Mouse (Mus musculus) left cerebral cortex, postnatal 14 days (tissue): ENCODE measurements around the gene B130006D01Rik. TPM values are rescaled to one million over a fixed set of nuclear protein-coding genes. Genes with fewer than 3 reads are reported as not detected.
"Not testable (repeated sequence)": the region's sequence is repeated elsewhere in the genome, so short reads cannot be mapped to it uniquely, and the experiment has no call there.

Source experiments
- DNase-seq, 2 experiments: peaks; one replicate each; pipeline ENCODE4 v3.0.0; 2021 to 2022; ENCODE audit warnings: low spot score in 2 of 2, mixed read lengths in 1 of 2
- intact Hi-C: fragments of 180-260 bp; cut with DNase I; formaldehyde crosslinking; loops from one replicate; pipeline ENCODE4 v1.15.1; 2025
- total RNA-seq, 2 experiments: library from RNA; stranded (reverse); gene quantifications; 2 replicates each; pipeline ENCODE4 v1.2.3; 2021

B130006D01Rik gene
- total RNA-seq, 2 experiments from 2014 or later = 0.99 to 1.1 TPM

DNA sequence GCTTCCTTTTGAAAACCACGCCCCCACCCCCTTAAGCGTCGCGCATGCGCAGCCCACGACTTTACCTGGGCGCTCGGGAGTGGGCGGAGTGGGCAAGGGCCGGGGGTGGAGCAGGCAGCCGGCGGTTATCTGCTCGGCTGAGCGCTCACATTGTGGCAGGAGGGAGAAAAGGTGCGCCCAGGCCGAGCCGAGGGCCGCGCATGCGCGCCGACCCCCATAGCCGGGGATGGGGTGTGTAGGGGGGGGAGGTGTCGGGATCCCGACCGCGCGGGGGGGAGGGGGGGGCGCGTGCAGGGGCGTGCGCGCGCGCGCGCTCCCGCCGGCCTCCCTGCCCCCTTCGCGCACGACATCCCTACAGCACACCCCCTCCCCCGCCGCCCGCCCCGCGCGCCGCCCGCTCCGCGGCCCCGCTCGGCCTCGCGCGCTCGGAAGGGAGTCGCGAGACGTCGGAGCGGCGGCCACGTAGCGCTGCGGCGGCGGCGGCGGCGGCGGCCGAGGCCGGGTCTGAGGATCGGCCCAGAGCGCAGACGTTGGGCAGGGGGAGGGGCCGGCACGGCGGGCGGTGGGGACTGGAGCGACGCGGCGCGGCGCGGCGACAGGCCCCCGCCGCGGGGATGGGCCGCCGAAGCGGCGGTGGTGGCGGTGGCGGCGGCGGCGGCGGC, 10.7 kb upstream of the B130006D01Rik start, which contains the start of gene Zfp652:
TSS of gene Zfp652 (plus strand) at position 111 of the 662 bp plus-strand sequence.
- intact Hi-C loops = no loop called here
- DNase-seq = peak; percentile 69 to 77

DNA sequence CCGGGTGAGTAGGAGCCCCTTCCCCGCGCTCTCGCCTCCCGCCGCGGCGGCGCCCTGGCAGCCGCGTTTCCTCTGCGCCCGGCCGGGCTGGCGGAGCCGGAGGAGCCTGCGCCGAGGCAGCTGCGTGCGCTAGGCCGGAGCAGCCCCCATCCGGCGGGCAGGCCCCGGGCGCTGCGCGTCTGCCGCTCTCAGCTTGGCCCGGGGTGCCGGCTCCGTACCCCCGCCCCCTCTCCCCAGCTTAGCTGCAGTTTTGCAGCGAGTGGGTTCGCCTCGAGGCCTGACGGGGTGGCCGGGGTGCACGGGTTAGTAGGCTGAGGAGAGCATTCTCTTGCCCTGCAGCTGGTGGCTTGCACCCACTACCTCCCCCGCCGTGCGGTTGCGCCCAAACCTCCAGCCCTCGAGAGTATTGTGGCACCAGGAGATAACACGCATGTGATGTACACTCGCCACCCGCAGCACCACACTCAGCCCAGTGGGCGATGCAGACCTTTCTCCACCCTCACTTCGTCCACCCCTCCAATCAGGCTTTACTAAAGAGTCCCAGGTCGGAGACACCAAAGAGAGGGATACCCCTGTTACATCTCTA, 10.1 kb upstream of the B130006D01Rik start:
- intact Hi-C loops = no loop called here
- peak; percentile 44 to 57 for DNase-seq

DNA sequence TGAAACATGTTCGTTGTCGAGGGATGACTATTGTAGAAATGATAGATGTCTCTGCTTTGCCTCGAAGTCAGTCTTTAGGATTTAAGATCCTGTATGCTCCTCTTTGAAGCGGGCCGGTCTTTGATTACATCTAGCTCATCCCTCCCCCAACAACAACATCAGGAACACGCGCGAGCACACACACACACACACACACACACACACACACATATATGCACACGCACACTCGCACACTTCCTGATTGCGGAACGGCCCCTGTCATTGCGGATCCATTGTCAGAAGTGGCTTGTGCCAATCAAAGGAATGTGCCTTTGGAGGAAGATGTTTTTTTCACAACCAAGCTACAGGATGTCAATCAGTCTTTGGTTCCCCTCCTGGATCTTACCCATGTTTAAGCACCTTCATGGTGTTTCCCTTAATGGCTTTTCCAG, 9.6 kb upstream of the B130006D01Rik start:
- peak in 1 of 2 experiments; percentile 28 for DNase-seq
- intact Hi-C loops = no loop called here

DNA sequence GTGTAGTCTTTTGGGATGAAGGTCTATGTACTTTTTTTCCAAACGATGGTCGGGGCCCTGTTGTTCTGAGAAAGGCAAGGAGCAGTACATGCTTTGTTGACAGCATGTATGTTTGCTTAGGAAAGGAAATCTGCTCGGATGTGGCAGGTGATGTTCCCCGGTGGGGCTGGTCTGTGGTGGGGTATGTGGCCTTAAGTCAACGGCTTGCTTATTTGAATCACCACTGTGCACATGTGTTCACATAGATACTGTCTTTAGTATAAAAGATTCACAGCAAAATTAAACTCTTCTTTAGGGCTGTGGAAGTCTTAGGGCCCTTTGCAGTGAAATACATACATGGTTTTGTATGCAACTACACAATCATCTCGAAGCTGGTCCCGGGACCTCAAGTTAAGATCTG, 9.0 kb upstream of the B130006D01Rik start:
- no peak for DNase-seq
- intact Hi-C loops = no loop called here

DNA sequence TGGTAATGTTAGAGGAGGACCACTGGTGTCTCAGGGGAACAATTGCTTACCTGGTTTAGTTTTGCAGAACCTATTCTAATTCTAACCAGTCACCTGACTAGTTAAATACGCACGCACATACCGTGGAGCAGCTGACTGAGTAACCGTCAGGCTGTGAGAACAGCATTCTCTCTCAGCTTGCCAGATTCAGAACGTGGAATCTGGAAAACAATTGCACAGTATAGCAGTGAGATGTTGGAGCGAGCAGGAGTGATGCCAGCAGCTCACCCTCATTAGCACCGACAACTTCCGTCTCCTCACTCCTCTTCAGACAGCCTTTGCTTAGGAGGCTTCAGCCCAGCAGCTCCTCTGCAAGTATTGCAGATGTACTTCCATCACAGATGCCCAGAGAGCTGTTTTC, 7.3 kb upstream of the B130006D01Rik start:
- DNase-seq = peak; percentile 9 to 10
- intact Hi-C loops = loop anchor here (2.0 kb wide), 1 partner anchor 33 kb away; no protein-coding TSS in a partner anchor

DNA sequence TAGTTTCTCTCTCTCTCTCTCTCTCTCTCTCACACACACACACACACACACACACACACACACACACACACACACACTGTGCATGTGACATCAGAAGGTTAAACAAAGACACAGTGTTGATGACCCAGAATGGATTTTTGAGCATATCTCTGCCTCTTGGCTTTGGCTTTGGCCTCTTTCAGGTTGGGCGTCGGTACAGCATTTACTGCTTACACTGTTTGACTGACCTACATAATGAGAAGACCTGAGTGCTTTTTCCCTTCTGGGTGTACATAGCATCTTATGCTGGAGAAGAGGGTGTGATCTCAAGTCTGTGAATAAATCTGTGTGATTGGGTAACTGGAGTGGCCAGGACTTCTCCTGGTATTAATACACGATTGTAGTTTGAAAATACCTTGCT, 4.0 kb upstream of the B130006D01Rik start:
- no peak for DNase-seq
- intact Hi-C loops = no loop called here

DNA sequence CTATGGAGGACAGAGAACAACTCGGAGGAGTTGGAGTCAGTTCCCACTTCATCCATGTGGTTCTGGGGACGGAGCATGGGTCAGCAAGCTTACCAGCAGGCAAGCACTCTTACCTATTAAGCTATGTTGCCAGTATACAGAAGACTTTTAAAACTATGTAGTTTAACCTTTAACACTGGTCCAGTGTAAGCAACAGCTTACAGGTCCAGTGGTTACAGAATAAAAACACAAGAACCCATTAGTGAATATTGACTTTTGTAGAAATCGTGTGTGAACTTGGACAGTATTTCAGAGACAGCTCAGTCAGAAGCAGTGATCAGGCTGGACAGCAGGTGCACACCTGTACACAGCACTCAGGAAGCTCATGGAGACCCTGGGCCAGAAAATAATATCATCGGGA, 1.1 kb downstream of the B130006D01Rik start:
- intact Hi-C loops = no loop called here
- no peak for DNase-seq

DNA sequence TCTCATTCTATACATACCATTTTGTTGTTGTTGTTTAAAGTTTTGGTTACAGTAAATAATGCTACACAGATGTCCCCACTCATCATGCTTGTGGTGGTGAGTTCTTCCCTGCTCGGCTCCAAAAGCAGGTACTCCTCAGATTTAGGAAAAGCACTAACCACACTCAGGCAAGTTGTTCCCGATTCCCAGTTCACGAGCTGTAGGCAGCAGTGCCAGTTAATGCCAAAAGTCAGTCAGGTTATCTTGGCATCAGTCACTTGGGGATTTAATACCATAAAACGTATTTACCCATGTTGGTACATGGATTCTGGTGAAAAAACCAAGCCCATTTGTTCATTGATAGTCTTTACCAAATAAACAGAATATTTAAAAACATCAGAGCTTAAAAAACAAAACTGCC, 2.8 kb downstream of the B130006D01Rik start:
- intact Hi-C loops = no loop called here
- no peak for DNase-seq

DNA sequence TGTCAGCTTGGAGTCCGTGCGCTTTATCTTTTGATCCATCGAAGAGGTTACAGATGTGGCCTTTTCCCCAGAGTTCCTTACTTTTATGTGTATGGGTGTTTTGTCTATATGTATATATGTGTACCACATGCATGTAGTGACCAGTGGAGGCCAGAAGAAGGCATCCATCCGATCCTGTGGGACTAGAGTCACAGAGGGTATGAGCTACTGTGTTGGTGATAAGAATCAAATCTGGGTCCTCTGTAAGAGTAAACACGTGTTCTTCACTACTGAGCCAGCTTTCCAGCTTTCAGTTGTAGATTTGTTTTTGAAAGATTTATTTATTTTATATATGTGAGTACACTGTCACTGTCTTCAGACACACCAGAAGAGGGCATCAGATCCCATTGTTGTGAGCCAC, 4.6 kb downstream of the B130006D01Rik start:
- intact Hi-C loops = no loop called here

DNA sequence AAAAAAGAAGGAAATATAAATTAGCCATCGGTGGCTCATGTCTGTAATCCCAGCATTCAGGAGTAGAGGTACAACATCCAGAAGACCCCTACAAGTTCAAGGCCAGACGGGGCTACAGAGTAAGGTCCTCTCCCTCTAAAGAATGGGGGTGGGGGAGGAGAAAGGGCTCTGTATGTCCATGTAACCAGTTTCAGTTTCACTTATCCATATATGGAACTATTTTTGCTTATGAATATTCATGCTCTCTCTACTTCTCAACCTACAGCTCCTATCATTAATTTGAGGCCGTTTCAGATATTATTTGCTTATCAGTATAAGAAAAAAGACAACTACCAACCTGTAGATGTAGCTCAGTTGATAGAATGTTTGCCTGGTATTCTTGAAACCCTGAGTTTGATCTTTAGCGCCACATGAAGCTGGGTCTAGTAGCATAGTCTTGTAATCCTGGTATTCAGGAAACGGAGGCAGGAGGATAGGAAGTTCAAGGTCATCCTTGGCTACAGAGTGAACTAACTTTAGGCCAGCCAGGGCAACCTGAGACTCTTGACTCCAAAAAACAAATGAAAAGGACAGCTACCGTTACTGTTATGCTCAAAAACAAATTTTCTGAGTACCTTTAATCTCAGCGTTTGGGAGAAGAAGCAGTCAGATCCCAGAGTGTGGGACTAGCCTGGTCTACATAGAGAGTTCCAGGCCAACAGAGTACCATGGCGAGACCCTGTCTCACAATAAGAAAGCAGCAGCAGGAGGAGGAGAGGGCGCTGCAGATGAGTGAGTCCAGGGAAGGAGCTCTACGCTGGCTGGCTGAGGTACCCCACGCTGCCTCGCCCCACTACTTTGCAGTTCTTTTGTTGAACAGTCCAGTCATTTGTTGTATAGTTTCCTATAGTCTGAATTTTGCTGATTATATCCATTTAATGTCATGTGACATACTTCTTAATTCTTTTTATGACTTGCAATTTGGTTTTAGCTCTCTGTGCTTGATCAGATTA, 5.8 kb downstream of the B130006D01Rik start:
- intact Hi-C loops = no loop called here

More for the DNA sequence above, 4.6 kb downstream of the B130006D01Rik start:
- no peak for DNase-seq

DNA sequence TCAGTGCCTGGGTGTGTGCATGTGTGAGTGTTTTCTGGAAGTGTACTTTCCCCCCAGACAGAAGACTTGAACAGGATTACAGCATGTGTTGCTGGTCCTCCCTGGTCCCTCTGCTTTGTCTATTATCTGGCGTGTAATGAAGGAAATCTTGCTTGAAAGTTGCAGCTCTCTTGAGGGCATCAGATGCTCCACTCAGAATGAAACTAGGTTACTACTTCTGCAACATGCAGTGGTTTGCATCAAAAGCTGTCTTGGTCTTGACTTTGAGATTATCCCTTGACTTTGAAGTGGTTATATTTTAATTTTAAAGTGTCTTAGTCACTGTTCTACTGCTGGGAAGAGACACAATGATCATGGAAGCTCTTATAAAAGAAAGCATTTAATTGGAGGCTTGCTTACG, 11.1 kb downstream of the B130006D01Rik start:
- DNase-seq = no peak
- intact Hi-C loops = no loop called here

More for the DNA sequence above, 5.8 kb downstream of the B130006D01Rik start:
- DNase-seq = no peak

DNA sequence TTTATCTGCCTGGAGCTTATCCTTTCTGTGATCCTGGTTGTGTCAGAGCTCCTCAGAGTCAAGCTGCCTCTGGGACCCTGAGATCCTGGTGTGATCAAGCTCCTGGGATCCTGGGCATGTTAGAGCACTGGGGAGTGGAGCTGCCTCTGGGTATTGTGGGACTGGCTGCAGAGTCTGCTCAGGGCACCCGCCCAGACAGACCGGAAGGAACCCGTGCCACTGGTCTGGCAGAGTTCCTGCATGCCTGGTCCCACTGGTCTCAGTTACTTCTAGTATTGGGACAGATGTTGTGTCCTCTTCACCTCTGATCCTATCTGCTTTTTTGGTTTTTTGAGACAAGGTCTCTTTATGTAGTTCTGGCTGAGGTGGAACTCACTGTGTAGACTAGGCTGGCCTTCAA, 14.4 kb downstream of the B130006D01Rik start:
- peak; percentile 12 to 26 for DNase-seq
- intact Hi-C loops = no loop called here

DNA sequence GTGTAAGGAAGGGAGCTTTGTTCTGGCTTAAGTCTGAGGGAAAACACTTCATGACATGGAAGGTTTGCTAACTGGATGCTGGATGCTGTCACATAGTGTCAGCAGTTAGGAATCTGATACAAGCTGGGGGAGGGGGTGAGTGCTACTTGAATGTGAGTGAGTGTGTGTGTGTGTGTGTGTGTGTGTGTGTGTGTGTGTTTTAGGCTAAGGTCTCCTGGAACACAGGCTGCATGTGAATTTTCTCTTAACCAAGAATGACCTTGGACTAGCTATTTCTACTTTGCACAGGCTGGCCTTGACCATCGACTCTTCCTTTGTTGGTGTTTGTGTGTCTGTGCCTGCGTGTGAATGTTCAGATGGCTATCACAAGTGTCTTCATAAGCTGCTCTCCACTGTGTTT, 21.1 kb downstream of the B130006D01Rik start:
- DNase-seq = no peak
- intact Hi-C loops = no loop called here

DNA sequence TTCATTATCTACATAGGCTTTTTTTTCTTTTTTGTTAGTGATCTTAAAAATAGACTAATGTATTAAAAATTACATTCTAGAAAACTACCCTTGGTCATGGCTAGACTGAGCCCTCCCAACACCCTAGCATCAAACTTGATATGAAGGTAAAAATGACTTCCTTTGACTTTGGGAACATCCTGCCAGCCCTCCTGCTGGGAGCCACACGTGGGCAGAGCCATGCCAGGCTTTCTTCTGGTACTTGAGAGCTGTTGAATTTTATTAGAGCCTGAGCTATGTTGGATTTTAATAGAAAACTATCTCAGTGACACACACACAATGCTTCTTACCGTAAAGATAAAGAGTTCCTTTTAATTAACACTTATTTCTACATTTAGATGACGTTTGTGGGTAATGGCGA, 23.4 kb downstream of the B130006D01Rik start:
- intact Hi-C loops = no loop called here
- no peak for DNase-seq

DNA sequence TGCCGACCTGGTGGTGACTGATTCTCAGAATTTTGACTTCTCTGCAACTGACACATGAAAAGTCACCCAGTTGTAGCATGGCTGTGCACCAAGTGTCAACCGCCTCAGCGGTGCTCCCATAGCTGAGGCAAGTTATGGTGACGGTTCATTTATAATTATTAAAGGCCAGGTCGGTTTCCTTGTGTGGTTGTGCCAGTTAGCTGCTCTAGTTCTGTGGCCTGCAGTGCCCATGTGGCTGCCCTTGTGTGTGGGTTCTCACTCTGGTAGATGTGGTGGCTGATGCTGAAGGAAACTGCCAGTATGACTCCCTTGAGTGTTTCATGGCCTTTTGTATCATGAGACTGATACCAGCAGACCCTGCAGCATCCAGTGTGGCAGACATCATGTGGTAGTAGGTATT, 24.9 kb downstream of the B130006D01Rik start:
- intact Hi-C loops = loop anchor here (2.0 kb wide), 1 partner anchor 32 kb away; no protein-coding TSS in a partner anchor

DNA sequence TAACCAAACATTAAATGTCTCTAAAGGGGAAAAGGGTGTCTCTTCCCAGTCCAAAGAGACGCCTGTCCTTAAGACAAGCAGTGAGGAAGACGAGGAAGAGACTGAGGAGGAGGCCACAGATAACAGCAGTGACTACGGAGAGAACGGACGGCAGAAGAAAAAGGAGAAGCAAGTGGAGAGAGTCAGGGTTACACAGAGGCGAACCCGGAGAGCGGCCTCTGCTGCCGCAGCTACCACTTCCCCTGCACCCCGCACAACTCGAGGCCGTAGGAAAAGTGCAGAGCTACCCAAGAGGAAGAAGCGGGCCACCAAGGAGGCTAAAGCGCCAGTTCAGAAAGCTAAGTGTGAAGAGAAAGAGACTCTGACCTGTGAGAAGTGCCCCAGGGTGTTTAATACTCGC, 26.2 kb downstream of the B130006D01Rik start:
- DNase-seq = peak in 1 of 2 experiments; percentile 19
- intact Hi-C loops = loop anchor here (2.0 kb wide), 1 partner anchor 33 kb away; no protein-coding TSS in a partner anchor

More for the DNA sequence above, 24.9 kb downstream of the B130006D01Rik start:
- no peak for DNase-seq

DNA sequence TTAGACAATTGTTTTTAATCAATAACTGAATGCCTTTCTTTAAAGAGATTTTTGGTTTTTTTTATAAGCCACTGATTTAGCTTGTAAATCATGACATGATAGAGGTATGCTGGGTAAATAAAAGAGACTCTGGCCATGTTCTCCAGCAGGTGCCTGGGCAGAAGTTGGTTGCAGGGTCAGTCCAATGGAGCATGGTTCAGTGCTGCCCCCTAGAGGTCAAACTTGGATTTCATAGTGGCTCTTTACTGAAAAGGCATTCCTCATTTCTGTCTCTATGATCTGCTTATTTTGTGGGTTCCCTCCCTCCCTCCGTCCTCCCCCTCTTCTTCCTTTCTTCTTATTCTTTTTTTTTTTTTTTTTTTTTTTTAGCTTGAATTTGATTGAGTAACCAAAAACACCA, 27.6 kb downstream of the B130006D01Rik start:
- intact Hi-C loops = loop anchor here (1.0 kb wide), 1 partner anchor 65 kb away; no protein-coding TSS in a partner anchor
- DNase-seq = peak; percentile 81 to 85

DNA sequence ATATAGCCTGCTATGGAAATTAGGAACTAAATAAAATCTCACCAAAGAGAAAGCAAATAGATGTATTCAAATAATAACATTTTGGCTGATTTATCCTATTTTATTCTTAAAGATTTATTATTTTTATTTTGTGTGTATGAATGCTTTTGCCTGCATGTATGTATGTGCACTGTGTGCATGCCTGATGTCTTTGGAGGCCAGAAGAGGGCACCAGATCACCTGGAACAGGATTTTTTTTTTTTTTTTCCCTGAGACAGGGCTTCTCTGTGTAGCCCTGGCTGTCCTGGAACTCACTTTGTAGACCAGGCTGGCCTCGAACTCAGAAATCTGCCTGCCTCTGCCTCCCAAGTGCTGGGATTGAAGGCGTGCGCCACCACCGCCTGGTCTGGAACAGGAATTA, 31.8 kb downstream of the B130006D01Rik start:
- intact Hi-C loops, DNase-seq: not testable (repeated sequence)

DNA sequence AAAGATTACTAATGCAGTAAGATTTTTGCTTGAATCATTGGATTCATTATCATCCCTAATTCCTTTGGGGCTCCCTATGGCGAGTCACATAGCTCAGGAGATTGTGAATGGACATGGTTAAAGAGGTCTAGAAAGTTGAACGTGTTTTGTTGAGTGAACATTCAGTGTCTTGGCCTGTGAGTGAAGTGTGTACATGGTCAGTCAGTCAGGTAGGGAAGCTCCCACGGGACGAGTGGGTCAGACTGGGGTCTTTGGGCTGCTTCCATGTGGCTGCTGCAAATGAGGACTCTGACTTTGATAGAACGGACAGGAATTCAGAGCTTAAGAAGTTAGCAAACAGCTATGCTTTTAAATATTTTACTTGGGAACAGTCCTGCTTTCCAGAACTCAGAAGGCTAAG, 37.1 kb downstream of the B130006D01Rik start:
- DNase-seq = no peak
- intact Hi-C loops = no loop called here

DNA sequence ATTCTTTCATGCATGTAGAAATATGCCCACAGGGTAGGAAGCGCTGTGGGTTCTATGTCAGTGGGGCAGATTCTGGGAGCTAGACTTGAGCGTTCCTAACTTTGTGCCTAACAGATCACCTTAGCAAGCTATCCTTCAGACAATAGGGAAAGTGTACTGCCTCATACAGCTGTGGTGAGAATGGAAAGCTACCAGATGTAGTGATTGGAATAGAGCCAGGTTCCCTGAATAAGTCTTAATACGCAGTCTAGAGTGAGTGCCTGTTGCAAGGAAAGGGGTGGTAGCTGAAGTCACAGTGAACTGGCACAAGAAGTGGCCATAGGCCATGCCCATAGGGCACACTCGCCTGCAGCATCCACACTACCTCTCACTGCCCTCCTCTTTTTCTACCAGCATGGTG, 39.6 kb downstream of the B130006D01Rik start:
- intact Hi-C loops = no loop called here
- DNase-seq = no peak
